In the genomic region with DNA sequence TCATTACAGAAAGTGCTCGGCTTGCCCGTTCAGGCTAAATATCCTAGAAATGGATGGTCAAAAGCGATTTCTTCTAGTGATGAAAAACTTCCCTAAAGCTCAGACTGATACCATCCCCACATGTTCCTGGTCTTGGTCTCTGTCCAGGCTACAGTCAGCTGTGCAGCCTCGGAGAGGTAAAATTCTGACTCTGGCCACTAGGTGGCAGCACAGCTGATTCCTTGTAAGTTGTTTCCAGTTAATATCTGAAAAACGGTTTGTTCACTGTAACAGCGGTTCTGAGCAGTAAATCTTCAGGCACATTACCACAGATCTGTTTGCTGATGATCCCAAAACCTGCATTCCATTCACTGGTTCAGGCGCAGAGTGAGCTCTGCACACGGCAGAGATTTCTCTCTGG, we compare ENCODE assay signal across 10 mouse cellular contexts. TPM values are rescaled to one million over a fixed set of nuclear protein-coding genes. Genes with fewer than 3 reads are reported as not detected.
DNase-seq lines count a peak whose midpoint lies in the region; ATAC-seq and TF ChIP-seq lines count a peak whose summit lies in the region.
"Not testable (repeated sequence)": the region's sequence is repeated elsewhere in the genome, so short reads cannot be mapped to it uniquely, and the experiment has no call there.
"Had no signal": no experiment of that assay in that cellular context is flagged by ENCODE, and none has a peak within 500 bp of the region (broad histone marks: within the 10 kb centered on the region; RNA-seq: fewer than 3 reads in every experiment).

No protein-coding gene starts in this region.

- WGBS in embryonic facial prominence, embryonic 10.5 days: 36% methylated on average over 8 of the region's 8 CpGs
- WGBS in midbrain, postnatal 0 days: 29% methylated on average over 8 of the region's 8 CpGs

- intact Hi-C loops in heart, postnatal 10 days (cut with DNase I); left cerebral cortex, postnatal 4 days (cut with DNase I): not testable (repeated sequence)

- H3K27me3 ChIP-seq in embryonic facial prominence, embryonic 10.5 days (replicated peaks; ENCODE audit: low read depth, poor library complexity, severe bottlenecking); midbrain, postnatal 0 days (ENCODE audit: insufficient read depth, low read length): not testable (repeated sequence)

- peak; percentile 58 for TF ChIP-seq CTCF in midbrain, postnatal 0 days (IDR thresholded peaks at IDR 0.05)

- not testable (repeated sequence) for H3K27ac ChIP-seq in embryonic facial prominence, embryonic 10.5 days (replicated peaks); midbrain, postnatal 0 days (ENCODE audit: low read depth, low read length)

- not testable (repeated sequence) for H3K36me3 ChIP-seq in embryonic facial prominence, embryonic 10.5 days (replicated peaks); midbrain, postnatal 0 days (ENCODE audit: insufficient read depth, low read length)

- H3K4me1 ChIP-seq in embryonic facial prominence, embryonic 10.5 days; midbrain, postnatal 0 days (ENCODE audit: insufficient read depth, low read length): not testable (repeated sequence)

- not testable (repeated sequence) for H3K4me2 ChIP-seq in midbrain, postnatal 0 days (ENCODE audit: low read depth, low read length, poor library complexity, severe bottlenecking)

- H3K4me3 ChIP-seq in embryonic facial prominence, embryonic 10.5 days; midbrain, postnatal 0 days (ENCODE audit: low read depth, low read length): not testable (repeated sequence)

- peak; percentile 1 for DNase-seq in CD4-positive, CD25-positive, alpha-beta regulatory T cell, adult 2 months (ENCODE audit: low read depth, low spot score)
- DNase-seq in adrenal gland, postnatal 36 days: peak; percentile 27 to 31
- peak; percentile 10 for DNase-seq in embryonic facial prominence, embryonic 10.5 days (ENCODE audit: low spot score)
- DNase-seq in heart, postnatal 10 days: peak; percentile 29 to 45
- peak; percentile 31 for DNase-seq in kidney, postnatal 14 days
- DNase-seq in left cerebral cortex, postnatal 4 days: peak; percentile 34
- DNase-seq in midbrain, postnatal 0 days (ENCODE audit: low spot score): peak; percentile 8
- DNase-seq in thymus, postnatal 14 days: peak; percentile 35

- ATAC-seq in midbrain, postnatal 0 days (ENCODE audit: low FRiP score): not testable (repeated sequence)

- H3K9me3 ChIP-seq in embryonic facial prominence, embryonic 10.5 days; midbrain, postnatal 0 days (ENCODE audit: low read length): not testable (repeated sequence)

- not testable (repeated sequence) for H3K9ac ChIP-seq in midbrain, postnatal 0 days (replicated peaks; ENCODE audit: low read length, poor library complexity, severe bottlenecking)

RNA-seq across cellular contexts. Expression of a gene that starts 38.9 kb away (rescaled TPM):
- not detected for total RNA-seq in adrenal gland, postnatal 36 days (2021)
- polyA plus RNA-seq in embryonic facial prominence, embryonic 10.5 days (2016; fragmentation: Nextera tagmentation; extraction: Ambion mirVana): 0.10 TPM in 1 of 2 replicates, not detected in the other
- total RNA-seq in heart, postnatal 10 days (2021): under 1 TPM in 1 of 2 experiments, not detected in 1; 0.34 TPM
- not detected for total RNA-seq in left cerebral cortex, postnatal 4 days (2021)
- not detected in 2 replicates for total RNA-seq in midbrain, postnatal 0 days (2014; rRNA removed)
- polyA plus RNA-seq in midbrain, postnatal 0 days (2015; fragmentation: Nextera tagmentation; extraction: Ambion mirVana): not detected in 2 replicates
- polyA plus RNA-seq: liver, embryonic 13.5 days; midbrain, embryonic 16.5 days had no signal
